Mouse (Mus musculus) thymus, postnatal 0 days (tissue): Measurements from ENCODE around the gene Ankrd33. TPM values are rescaled to one million over a fixed set of nuclear protein-coding genes. Genes with fewer than 3 reads are reported as not detected.
A peak's percentile ranks its signal among the peaks of the same experiment; 100 is the strongest.

Source experiments
- DNase-seq: peaks from one replicate; pipeline ENCODE4 v3.0.0-alpha.2; 2015; ENCODE audit warnings: low spot score
- polyA plus RNA-seq: library from polyadenylated mRNA; unstranded; fragments of >200 nt; fragmentation: Nextera tagmentation; extraction: Ambion mirVana; gene quantifications from 2 replicates; pipeline ENCODE4 v1.2.1, GENCODE M21; 2015

The Ankrd33 gene
- polyA plus RNA-seq, 1 experiment from 2014 or later, result not detected

DNA sequence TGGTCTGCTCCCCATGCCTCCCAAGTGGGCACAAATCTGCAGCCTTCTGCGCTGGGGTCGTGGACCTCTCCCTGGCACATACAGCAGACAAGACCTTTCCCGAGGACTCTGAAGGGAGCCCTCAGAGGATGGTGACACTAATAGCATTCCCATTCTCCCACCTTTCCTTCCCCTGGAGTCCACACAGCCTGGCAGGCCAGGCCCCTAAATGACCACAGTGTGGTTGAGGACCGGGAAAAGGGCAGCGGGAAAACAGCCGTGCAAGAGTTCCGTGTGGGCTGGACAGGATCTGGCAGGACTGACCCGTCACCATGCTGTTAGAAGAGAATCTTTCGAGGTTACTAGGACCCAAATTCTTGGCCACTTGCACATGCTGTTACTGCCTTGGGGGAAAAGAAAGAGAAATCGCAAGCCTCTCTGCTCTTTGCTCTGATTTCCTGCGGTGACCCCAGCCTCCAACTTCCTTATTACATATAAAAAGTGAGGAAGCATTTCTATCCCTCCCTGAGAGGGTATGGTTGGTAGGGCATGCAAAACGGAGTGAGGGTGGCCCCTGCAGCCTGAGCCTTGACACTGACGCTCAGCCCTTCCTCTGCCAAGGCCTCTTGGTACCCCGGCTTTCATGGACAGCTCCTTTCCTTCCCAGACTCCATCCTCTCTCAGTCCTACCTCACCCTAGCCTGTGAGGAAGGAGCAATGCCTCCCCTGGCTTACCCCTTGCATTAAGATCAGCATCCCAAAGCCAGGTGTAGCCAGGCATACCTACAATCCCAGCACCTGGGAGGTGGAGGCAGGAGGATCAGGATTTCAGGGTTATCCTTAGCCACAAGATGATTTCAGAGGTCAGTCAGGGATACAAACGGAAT, 30.8 kb downstream of the Ankrd33 start:
- DNase-seq, result no peak

DNA sequence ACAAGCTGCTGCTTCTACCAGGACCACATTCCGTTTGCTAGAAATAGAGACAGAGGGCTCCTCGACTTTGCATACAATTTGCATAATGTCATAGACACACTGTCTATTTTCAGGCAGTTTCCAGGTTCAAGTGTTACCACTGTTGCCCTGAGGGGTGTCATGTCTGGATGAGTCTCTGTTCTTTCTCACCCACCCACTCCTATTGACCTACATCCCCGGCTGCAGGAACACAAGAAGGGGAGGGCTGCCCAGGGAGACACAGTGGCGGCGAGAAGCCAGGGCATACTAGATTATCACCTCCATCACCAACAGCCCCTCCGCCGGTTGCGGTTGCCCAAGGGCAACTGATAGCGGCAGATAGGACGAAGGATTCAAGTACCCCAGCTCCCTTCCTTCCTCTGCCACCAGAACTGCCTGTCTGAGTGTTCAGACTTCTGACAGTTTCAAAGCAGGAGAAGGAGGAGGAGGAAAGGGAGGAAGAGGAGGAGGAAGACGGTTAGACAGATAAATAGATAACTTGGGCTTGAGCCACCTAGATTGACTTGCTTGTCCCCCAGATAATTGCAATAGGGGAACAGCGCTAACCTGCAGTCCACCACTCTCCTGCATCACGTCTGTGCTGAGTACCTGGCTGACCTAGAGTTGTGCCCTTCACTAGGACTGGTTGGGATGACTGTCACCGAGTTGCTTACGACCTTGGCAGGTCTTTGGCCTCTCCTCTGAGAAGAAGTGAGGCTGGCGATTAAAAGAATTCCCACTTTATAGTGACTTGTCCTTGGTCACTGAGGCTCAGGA, 31.8 kb downstream of the Ankrd33 start:
- DNase-seq, result peak; percentile 26

GRCm38 (mm10) chr15:101147910-101148273, 32.3 kb downstream of the Ankrd33 start:
- DNase-seq, result no peak

- no peak for DNase-seq
These were observed 33.0 kb downstream of the Ankrd33 start for GRCm38 (mm10) chr15:101148604-101149003.

GRCm38 (mm10) chr15:101151409-101152261, 36.1 kb downstream of the Ankrd33 start:
- no peak for DNase-seq

DNA sequence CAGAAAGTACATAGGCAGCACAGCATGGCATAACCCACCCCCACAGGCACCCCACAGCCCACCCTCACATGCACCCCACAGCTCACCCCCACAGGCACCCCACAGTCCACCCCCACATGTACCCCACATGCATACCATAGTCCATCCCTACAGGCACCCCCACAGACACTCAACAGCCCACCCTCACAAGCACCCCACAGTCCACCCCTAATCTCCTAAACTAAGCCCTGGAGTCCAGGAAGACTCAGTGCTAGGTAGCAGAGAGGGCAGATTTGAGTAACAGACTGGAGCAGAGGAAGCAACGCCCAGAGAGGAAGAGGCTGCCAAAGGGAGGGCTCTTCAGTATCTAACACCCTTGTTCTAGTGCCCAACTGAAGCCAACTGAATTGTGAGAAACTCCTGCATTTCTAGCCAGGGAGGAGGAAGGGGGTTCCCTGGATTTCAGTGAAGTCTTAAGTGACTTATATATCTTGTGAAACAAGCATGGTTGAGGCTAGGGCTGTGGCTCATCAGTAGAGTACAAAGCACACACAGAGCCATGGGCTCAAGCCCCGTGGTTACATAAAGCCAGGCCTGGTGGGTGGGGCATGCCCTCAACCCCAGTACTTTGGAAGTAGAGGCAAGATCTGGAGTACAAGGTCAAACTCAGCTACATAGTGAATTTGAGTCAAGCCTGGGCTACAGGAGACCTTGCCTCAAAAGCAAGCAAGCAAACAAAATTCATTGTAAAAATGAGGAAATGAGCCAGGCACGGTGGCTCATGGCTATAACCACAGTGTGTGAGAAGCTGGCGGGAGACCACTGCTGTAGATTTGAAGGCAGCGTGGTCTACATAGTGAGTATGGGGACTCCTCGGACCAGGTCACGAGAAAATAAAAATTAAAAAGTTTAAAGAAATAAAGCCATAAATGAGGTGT, 39.4 kb downstream of the Ankrd33 start:
- no peak for DNase-seq

GRCm38 (mm10) chr15:101160128-101160527, 44.6 kb downstream of the Ankrd33 start:
- DNase-seq, result no peak

GRCm38 (mm10) chr15:101160591-101160990, 45.0 kb downstream of the Ankrd33 start:
- DNase-seq, result no peak

- no peak for DNase-seq
These were observed 46.0 kb downstream of the Ankrd33 start for GRCm38 (mm10) chr15:101161534-101161933.

- no peak for DNase-seq
These were observed 47.5 kb downstream of the Ankrd33 start for GRCm38 (mm10) chr15:101163056-101163458.

DNA sequence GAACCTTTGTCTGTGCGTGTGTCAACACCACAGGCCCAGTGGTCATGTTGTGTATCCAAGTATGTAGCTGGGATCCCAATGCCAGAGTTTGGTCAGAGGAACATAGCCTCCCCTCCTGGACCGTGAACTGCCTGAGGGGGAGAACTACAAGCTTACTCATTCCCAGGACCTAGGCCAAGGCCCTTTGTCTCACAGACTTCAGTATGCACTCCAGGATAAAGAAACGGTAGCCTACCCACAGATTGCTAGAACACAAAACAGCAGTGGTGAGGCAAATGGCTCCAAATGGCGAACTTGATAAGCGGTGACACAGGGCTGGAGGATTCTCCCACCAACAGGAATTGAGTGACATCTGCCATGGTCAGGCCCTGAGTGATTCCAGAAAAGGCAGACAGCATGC, 48.3 kb downstream of the Ankrd33 start:
- no peak for DNase-seq

DNA sequence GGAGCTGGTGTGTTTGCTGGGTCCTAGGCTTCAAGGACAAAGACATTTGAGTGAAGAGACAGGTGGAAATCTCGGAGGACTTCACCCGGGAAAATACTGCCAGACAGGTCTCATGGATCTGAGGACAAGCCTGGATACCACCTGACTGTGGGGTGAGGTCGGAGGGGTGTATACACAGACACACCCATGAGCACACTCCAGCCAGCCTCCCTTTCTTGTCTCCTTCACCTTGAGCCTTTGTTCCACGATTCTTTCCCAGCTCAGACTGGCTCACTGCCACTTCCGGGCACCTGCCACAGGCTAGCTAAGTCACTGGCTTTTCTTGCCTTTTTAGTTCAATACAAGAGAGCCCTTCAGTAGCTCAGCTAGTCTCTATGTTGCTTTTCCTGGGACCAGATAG, 48.7 kb downstream of the Ankrd33 start:
- DNase-seq, result no peak

DNA sequence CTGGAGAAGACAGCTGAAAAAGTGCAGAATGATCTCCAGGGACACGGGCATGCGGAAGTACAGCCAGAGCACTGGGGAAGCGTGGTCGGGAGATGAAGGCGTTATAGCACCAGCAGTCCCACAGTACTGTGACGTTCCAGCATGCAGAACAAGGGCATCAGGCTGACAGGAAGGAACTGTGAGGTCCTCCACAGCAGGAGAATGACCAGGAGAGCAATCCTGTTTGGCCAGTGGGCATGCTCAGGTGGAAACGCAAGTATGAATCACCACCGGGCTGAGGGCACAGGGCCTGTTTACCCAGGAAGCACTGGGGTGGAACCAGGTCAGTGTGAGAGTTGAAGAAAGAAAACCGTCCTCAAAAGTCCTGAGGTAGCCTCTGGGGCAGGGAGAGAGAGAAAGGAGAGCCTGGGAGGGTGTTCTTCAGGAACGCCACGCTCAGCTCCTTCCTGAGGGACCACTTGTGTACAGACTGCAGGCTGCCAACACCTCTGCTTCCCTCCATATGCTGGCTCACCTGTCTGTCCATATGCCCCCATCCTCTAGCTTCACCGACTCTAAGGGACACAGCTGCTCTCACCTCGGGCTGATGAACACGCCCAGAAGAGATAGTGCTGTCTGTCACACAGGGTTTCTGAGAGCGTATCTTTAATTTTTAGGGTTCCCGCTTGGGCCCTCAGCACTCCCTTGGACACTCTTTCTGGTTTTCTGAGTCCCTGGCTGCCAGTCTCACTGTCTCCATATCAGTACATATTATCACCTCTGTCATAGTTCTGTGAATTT, 50.3 kb downstream of the Ankrd33 start:
- DNase-seq, result no peak

DNA sequence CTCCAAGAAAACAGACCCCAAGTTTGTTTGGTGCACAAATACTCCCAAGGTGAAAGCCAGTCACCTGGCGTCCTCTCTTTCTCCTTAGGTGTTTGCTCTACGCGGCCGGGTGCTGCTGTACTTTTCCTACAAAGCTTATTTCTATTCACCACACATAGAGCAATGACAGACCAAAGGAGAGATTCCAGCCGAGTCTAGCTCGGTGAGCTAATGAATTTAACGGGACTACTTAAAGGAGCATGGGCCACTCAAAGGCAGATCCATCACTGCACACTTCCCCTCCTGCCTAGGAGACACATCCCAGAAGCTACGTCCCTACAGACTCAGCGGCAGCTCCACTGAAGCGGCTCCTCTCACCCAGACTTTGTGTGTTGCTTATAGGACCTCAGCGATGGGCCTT, 52.0 kb downstream of the Ankrd33 start:
- no peak for DNase-seq

Other genes starting within 250 kb of the Ankrd33 start
- 2.0 and 2.1 TPM in 2 replicates for gene Scn8a, start 245.9 kb upstream of the Ankrd33 start, polyA plus RNA-seq
- gene Gm47841, start 68.4 kb upstream of the Ankrd33 start, polyA plus RNA-seq, result not detected in 2 replicates
- gene Fignl2, start 37.2 kb upstream of the Ankrd33 start, polyA plus RNA-seq, result 0.04 TPM in 2 replicates
- gene Acvrl1, start 12.8 kb downstream of the Ankrd33 start, polyA plus RNA-seq, result 5.8 and 6.5 TPM in 2 replicates
- 3.9 and 4.6 TPM in 2 replicates for gene Acvr1b, start 58.3 kb downstream of the Ankrd33 start, polyA plus RNA-seq
- 1.2 TPM in 2 replicates for gene Grasp, start 108.4 kb downstream of the Ankrd33 start, polyA plus RNA-seq
- gene Nr4a1, start 138.5 kb downstream of the Ankrd33 start, polyA plus RNA-seq, result 24.4 and 27.4 TPM in 2 replicates
- 95.1 and 103 TPM in 2 replicates for gene Atg101, start 168.5 kb downstream of the Ankrd33 start, polyA plus RNA-seq
- gene 6030408B16Rik, start 177.5 kb downstream of the Ankrd33 start, polyA plus RNA-seq, result 0.22 and 0.40 TPM in 2 replicates